Mouse (Mus musculus): ENCODE results near the gene Prkar2b. TPM values are rescaled to one million over a fixed set of nuclear protein-coding genes. Genes with fewer than 3 reads are reported as not detected.

The Prkar2b gene
- polyA plus RNA-seq, 1 experiment from 2014 or later = 41.0 TPM

GRCm38 (mm10) chr12:32032917-32033316 lies 28.2 kb downstream of the Prkar2b start:
- 91% methylated on average over 7 of the region's 7 CpGs for WGBS
- no peak for ATAC-seq (ENCODE audit: low read depth)

GRCm38 (mm10) chr12:32018376-32018750 lies 42.7 kb downstream of the Prkar2b start:
- DNase-seq (ENCODE audit: low spot score) (peak; percentile 22), ATAC-seq (ENCODE audit: low read depth) (no peak)
- H3K9ac ChIP-seq (ENCODE audit: low read depth, low read length) = no peak overlapping the region
- H3K27me3 ChIP-seq (replicated peaks; ENCODE audit: control insufficient read depth, insufficient read depth, low read length) = no peaks in the 10 kb centered on the region
- H3K4me1 ChIP-seq (ENCODE audit: control insufficient read depth, insufficient read depth, low read length) = peaks cover 9% of the 10 kb centered on the region; the same call in 1 of the 2 replicates
- 61% methylated on average over 3 of the region's 3 CpGs for WGBS
- no peaks in the 10 kb centered on the region for H3K36me3 ChIP-seq (ENCODE audit: control insufficient read depth, insufficient read depth, low read length)
- H3K9me3 ChIP-seq (ENCODE audit: control insufficient read depth, low read length) = no peaks in the 10 kb centered on the region
- no peak overlapping the region for H3K4me3 ChIP-seq (ENCODE audit: low read depth, low read length)
- no peak overlapping the region for H3K27ac ChIP-seq (replicated peaks; ENCODE audit: low read depth, low read length)
- no peak overlapping the region for H3K4me2 ChIP-seq (ENCODE audit: low read depth, low read length)

More at GRCm38 (mm10) chr12:32032917-32033316, 28.2 kb downstream of the Prkar2b start:
- H3K4me3 ChIP-seq (ENCODE audit: low read depth, low read length) = no peak overlapping the region
- no peak overlapping the region for H3K27ac ChIP-seq (replicated peaks; ENCODE audit: low read depth, low read length)
- no peak overlapping the region for H3K4me2 ChIP-seq (ENCODE audit: low read depth, low read length)
- H3K36me3 ChIP-seq (ENCODE audit: control insufficient read depth, insufficient read depth, low read length) = no peaks in the 10 kb centered on the region
- H3K4me1 ChIP-seq (ENCODE audit: control insufficient read depth, insufficient read depth, low read length) = no peaks in the 10 kb centered on the region
- H3K27me3 ChIP-seq (replicated peaks; ENCODE audit: control insufficient read depth, insufficient read depth, low read length) = no peaks in the 10 kb centered on the region
- no peak for DNase-seq (ENCODE audit: low spot score)
- H3K9ac ChIP-seq (ENCODE audit: low read depth, low read length) = no peak overlapping the region
- H3K9me3 ChIP-seq (ENCODE audit: control insufficient read depth, low read length) = no peaks in the 10 kb centered on the region

GRCm38 (mm10) chr12:32017636-32018375 lies 43.3 kb downstream of the Prkar2b start:
- no peaks in the 10 kb centered on the region for H3K9me3 ChIP-seq (ENCODE audit: control insufficient read depth, low read length)
- no peaks in the 10 kb centered on the region for H3K36me3 ChIP-seq (ENCODE audit: control insufficient read depth, insufficient read depth, low read length)
- 48% methylated on average over 7 of the region's 7 CpGs for WGBS
- H3K4me2 ChIP-seq (ENCODE audit: low read depth, low read length) = no peak overlapping the region
- no peak overlapping the region for H3K9ac ChIP-seq (ENCODE audit: low read depth, low read length)
- ATAC-seq (ENCODE audit: low read depth) = no peak
- peaks cover 9% of the 10 kb centered on the region; the same call in 1 of the 2 replicates for H3K4me1 ChIP-seq (ENCODE audit: control insufficient read depth, insufficient read depth, low read length)
- DNase-seq (ENCODE audit: low spot score) = peak; percentile 13
- no peaks in the 10 kb centered on the region for H3K27me3 ChIP-seq (replicated peaks; ENCODE audit: control insufficient read depth, insufficient read depth, low read length)
- H3K27ac ChIP-seq (replicated peaks; ENCODE audit: low read depth, low read length) = no peak overlapping the region
- H3K4me3 ChIP-seq (ENCODE audit: low read depth, low read length) = no peak overlapping the region

GRCm38 (mm10) chr12:32016472-32016871 lies 44.6 kb downstream of the Prkar2b start:
- 72% methylated on average over 6 of the region's 6 CpGs for WGBS
- Histone ChIP-seq H3K4me2 (ENCODE audit: low read depth, low read length) (no peak overlapping the region), H3K27ac (replicated peaks; ENCODE audit: low read depth, low read length) (no peak overlapping the region), H3K27me3 (replicated peaks; ENCODE audit: control insufficient read depth, insufficient read depth, low read length) (no peaks in the 10 kb centered on the region), H3K36me3 (ENCODE audit: control insufficient read depth, insufficient read depth, low read length) (no peaks in the 10 kb centered on the region), H3K9me3 (ENCODE audit: control insufficient read depth, low read length) (no peaks in the 10 kb centered on the region), H3K4me3 (ENCODE audit: low read depth, low read length) (no peak overlapping the region), H3K4me1 (ENCODE audit: control insufficient read depth, insufficient read depth, low read length) (peaks cover 9% of the 10 kb centered on the region; the same call in 1 of the 2 replicates), H3K9ac (ENCODE audit: low read depth, low read length) (no peak overlapping the region)
- DNase-seq (ENCODE audit: low spot score) = no peak
- ATAC-seq (ENCODE audit: low read depth) = no peak

GRCm38 (mm10) chr12:32015268-32015769 lies 45.8 kb downstream of the Prkar2b start:
- 26% methylated on average over 6 of the region's 6 CpGs for WGBS
- no peaks in the 10 kb centered on the region for H3K27me3 ChIP-seq (replicated peaks; ENCODE audit: control insufficient read depth, insufficient read depth, low read length)

GRCm38 (mm10) chr12:32014811-32015210 lies 46.3 kb downstream of the Prkar2b start:
- no peak; the same call in 1 of the 2 replicates for ATAC-seq (ENCODE audit: low read depth)

More at GRCm38 (mm10) chr12:32015268-32015769, 45.8 kb downstream of the Prkar2b start:
- ATAC-seq (ENCODE audit: low read depth) (peak; percentile 85), DNase-seq (ENCODE audit: low spot score) (peak; percentile 82)
- Histone ChIP-seq H3K27ac (replicated peaks; ENCODE audit: low read depth, low read length) (no peak overlapping the region), H3K4me3 (ENCODE audit: low read depth, low read length) (no peak overlapping the region), H3K4me2 (ENCODE audit: low read depth, low read length) (no peak overlapping the region), H3K36me3 (ENCODE audit: control insufficient read depth, insufficient read depth, low read length) (no peaks in the 10 kb centered on the region), H3K9me3 (ENCODE audit: control insufficient read depth, low read length) (peaks cover 4% of the 10 kb centered on the region; the same call in 1 of the 2 replicates), H3K4me1 (ENCODE audit: control insufficient read depth, insufficient read depth, low read length) (peaks cover 9% of the 10 kb centered on the region; the same call in 1 of the 2 replicates), H3K9ac (ENCODE audit: low read depth, low read length) (no peak overlapping the region)

GRCm38 (mm10) chr12:32012169-32012568 lies 48.9 kb downstream of the Prkar2b start:
- Histone ChIP-seq H3K4me1 (ENCODE audit: control insufficient read depth, insufficient read depth, low read length) (peaks cover 13% of the 10 kb centered on the region; the same call in 1 of the 2 replicates), H3K36me3 (ENCODE audit: control insufficient read depth, insufficient read depth, low read length) (no peaks in the 10 kb centered on the region), H3K9ac (ENCODE audit: low read depth, low read length) (no peak overlapping the region), H3K4me3 (ENCODE audit: low read depth, low read length) (no peak overlapping the region), H3K9me3 (ENCODE audit: control insufficient read depth, low read length) (peaks cover 8% of the 10 kb centered on the region; the same call in 1 of the 2 replicates), H3K4me2 (ENCODE audit: low read depth, low read length) (no peak overlapping the region), H3K27me3 (replicated peaks; ENCODE audit: control insufficient read depth, insufficient read depth, low read length) (no peaks in the 10 kb centered on the region), H3K27ac (replicated peaks; ENCODE audit: low read depth, low read length) (no peak overlapping the region)
- no peak for DNase-seq (ENCODE audit: low spot score)
- WGBS = 56% methylated on average over 2 of the region's 2 CpGs
- ATAC-seq (ENCODE audit: low read depth) = no peak

More at GRCm38 (mm10) chr12:32014811-32015210, 46.3 kb downstream of the Prkar2b start:
- no peaks in the 10 kb centered on the region for H3K27me3 ChIP-seq (replicated peaks; ENCODE audit: control insufficient read depth, insufficient read depth, low read length)
- no peak overlapping the region for H3K9ac ChIP-seq (ENCODE audit: low read depth, low read length)
- peak overlapping the region; percentile 33; the same call in 1 of the 2 replicates for H3K27ac ChIP-seq (replicated peaks; ENCODE audit: low read depth, low read length)
- H3K36me3 ChIP-seq (ENCODE audit: control insufficient read depth, insufficient read depth, low read length) = no peaks in the 10 kb centered on the region
- no peak overlapping the region for H3K4me3 ChIP-seq (ENCODE audit: low read depth, low read length)
- whole genome bisulfite sequencing = 44% methylated on average over 7 of the region's 7 CpGs
- H3K4me1 ChIP-seq (ENCODE audit: control insufficient read depth, insufficient read depth, low read length) = peaks cover 9% of the 10 kb centered on the region; the same call in 1 of the 2 replicates
- H3K4me2 ChIP-seq (ENCODE audit: low read depth, low read length) = no peak overlapping the region
- no peak for DNase-seq (ENCODE audit: low spot score)
- peaks cover 8% of the 10 kb centered on the region; the same call in 1 of the 2 replicates for H3K9me3 ChIP-seq (ENCODE audit: control insufficient read depth, low read length)

- WGBS = 93% methylated on average over 5 of the region's 5 CpGs
- no peak for DNase-seq (ENCODE audit: low spot score)
- Histone ChIP-seq H3K9ac (ENCODE audit: low read depth, low read length) (no peak overlapping the region), H3K36me3 (ENCODE audit: control insufficient read depth, insufficient read depth, low read length) (no peaks in the 10 kb centered on the region), H3K9me3 (ENCODE audit: control insufficient read depth, low read length) (peaks cover 8% of the 10 kb centered on the region; the same call in 1 of the 2 replicates), H3K4me1 (ENCODE audit: control insufficient read depth, insufficient read depth, low read length) (peaks cover 13% of the 10 kb centered on the region; the same call in 1 of the 2 replicates), H3K4me3 (ENCODE audit: low read depth, low read length) (no peak overlapping the region), H3K27ac (replicated peaks; ENCODE audit: low read depth, low read length) (no peak overlapping the region), H3K27me3 (replicated peaks; ENCODE audit: control insufficient read depth, insufficient read depth, low read length) (no peaks in the 10 kb centered on the region), H3K4me2 (ENCODE audit: low read depth, low read length) (no peak overlapping the region)
- no peak for ATAC-seq (ENCODE audit: low read depth)
Observed at GRCm38 (mm10) chr12:32011128-32011527, 50.0 kb downstream of the Prkar2b start.
